Mouse (Mus musculus) heart, adult 11 months (tissue): ENCODE data around the gene Prrc2a.

Experiments
- DNase-seq: peaks from one replicate; pipeline ENCODE4 v3.0.0; 2022

Prrc2a gene

DNA sequence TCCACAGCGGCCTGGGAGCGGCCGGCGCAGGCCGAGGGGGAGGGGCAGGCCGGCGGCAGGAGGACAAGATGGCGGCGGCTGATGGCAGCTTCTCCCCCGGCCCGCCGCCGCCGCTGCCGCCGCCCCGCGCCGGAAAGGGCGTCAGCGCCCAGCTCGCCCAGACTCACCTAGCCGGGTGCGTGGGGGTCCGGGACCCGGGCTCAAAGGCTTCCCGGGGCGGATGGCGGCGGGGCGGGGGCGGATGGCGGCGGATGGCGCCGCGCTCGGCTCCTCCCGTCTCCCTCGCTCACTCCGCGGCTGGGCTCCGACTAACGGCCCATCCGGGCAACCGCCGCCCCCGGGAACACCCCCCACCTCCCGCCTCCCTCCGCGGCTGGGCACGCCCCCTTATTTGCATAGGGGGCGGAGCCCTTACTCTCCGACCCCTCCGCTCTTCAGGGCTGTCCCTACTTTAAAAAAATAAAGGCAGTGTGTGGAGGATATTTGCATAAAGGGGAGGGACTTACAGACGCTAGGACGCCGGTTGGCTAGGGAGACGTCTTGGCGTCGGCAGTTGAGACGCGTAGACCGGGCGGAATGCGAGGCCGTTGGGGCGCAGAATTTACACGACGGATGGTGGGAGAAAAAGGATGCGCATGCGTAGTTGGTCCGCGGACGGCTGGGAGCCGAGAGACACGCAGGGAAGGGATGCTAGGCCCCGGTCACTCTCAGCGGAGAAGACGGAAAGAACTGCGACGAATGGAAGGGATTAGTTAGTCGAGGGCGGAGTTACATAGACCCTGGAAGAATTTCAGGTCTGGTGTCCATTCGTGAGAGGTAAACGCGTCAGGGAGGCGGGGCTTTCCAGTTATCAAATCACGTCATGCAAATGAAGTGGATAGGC lies at the start of gene Prrc2a:
Prrc2a (minus strand) TSS at position 330 of the 883 bp plus-strand sequence.
- DNase-seq: peak; percentile 100

DNA sequence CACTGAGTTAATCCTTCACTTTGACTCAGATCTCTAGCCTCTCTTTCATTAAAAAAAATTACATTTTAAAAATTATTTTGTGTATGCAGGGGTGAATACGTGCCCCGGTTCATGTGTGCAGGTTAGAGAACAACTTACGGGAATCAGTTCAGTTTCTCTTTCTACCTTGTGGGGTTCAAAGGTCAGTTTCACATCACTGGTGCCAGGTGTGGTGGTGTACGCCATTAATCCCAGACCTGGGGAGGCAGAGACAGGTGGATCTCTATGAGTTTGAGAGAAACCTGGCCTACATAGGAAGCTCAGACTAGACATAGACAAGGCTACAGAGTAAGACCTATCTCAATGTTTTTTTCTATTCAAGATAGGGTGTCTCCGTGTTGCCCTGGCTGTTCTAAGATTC lies 48.4 kb upstream of the Prrc2a start:
- no peak for DNase-seq

DNA sequence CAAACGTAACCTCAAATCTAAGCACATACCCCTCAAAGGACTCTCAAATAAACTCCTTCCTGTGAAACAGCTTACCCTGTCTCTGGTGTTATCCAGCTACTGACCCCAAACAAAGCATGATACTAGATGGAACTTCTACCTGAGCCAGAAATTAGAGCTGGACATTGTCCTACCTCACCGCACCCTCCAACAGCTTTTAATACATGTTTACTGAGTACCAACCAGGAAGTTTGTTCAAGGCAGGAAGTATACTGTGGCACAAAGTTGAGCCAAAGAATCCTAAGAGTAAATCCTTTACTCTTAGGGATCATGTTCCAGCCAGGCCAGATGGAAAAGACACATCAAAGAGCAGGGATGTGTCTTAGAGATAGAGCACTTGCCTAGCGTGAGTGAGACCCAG lies 45.9 kb upstream of the Prrc2a start:
- DNase-seq: no peak

DNA sequence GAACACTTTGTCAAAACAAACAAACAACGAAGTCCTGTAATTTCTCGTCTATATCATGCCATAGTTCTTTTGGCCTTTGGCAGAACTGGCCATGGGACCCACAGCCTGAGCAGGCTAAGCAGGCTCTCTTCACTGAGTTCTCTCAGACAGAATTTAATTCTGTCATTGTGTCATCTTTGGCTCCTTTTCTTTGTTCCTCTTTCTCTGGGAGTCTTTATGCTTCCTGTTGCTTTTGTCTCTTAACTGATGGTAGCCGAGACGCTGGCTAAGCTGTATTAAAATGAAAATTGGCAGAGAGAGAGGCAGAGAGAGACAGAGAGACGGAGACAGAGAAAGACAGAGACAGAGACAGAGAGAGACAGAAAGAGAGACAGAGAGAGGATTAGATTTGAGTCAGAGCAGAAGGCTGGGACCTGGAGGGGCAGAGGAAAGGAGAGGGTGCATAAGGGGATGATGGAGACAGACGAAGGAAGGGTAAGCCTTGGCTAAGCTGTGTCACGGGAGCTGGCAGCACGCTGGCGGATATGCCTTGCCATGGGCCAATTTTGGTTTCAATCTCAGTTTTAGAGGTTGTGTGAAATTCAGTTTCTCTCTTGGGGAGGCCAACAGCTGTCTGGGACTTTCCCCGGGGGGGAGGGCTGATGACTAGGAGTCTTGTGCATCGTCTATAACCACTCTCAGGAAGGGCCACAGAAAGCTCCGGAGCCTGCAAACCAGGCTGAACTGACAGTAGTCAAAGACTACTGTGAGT lies 45.3 kb upstream of the Prrc2a start:
- peak; percentile 96 for DNase-seq

DNA sequence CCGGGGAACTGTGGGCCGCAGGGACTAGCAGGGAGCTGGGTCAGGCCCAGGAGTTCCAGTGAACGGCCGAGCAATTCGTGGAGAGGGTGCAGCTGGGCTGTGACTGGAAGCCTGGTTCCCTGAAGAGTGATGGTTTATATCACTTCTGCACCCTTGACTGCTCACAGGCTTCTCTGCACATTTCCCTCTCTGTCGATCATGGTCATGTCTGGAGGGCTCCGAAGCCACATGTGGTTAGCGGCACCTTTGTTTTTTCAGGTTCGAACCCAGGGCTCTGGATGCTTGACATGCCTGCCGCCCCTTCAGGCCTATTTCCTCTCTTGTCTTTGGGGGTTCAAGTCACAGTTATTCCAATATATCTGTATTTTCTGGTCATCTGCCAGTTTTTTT lies 40.7 kb upstream of the Prrc2a start:
- DNase-seq: no peak

DNA sequence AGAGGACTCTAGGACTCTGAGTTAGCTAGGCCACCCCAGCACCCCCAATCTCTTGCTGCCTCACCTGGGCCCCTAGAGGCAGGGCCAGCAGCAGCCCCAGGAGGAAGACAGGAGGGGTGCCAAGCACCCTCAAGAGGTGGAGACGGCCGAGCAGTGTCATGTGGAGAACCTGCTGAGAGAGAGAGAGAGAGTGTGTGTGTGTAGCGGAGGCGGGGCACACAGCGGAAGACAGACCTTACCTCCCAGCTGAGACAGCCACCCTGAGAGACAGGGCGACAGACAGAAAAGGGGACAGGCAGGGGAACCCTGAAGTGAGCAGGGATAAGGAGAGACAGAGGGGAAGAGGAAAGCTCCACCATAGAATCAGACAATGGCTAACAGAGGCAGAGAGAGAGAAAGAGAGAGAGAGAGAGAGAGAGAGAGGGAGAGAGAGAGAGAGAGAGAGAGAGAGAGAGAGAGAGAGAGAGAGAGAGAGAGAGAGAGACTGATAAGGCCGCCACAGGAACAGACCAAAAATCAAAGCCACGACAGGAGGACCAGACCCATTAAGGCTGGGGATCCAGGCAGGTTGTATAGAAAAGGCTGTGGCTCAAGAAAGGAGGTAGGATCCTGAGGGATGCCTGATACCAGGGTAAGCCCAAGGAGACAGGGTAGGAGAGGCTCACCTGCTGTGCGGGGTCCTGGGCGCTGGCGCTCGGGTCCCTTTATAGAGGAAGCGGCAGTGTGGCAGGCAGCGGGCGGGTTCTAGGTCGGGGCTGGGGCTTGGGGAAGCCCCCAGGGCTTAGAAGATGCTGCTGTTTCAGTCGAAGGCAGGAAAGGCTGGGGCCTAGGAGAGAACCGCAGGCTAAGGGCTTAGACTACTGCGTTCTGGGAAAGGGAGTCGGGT lies 40.0 kb upstream of the Prrc2a start, which contains the start of gene Lta:
Lta (minus strand) TSS at position 858 of the 886 bp plus-strand sequence.
- DNase-seq: no peak

DNA sequence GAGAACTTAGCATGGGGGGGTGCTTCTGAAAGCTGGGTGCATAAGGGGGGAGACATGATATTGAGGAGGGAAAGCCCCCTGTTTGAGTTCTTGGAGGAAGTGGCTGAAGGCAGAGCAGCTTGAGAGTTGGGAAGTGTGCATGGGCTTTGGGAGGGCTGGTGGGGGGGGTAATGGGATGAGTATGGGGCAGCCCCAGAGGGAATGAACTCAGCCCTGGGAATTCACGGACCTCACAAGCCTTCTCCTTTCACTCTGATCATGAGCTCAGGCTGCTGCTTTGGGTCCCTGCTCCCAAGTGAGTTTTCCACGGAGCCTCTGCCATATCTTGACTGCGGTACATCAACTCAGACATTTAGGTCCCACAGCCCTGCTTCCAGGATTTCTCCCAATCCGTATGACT lies 37.7 kb upstream of the Prrc2a start:
- DNase-seq: peak; percentile 91

DNA sequence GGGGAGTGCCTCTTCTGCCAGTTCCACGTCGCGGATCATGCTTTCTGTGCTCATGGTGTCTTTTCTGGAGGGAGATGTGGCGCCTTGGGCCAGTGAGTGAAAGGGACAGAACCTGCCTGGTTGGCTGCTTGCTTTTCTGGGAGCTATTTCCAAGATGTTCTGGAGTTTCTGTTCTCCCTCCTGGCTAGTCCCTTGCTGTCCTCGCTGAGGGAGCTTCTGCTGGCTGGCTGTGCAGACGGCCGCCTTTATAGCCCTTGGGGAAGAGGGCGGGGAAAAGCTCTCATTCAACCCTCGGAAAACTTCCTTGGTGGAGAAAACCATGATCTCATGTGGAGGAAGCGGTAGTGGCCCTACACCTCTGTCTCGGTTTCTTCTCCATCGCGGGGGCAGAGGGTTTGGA lies 37.1 kb upstream of the Prrc2a start, which contains the start of gene Tnf:
Tnf (minus strand) TSS at position 221 of the 400 bp plus-strand sequence.
- DNase-seq: peak; percentile 99

DNA sequence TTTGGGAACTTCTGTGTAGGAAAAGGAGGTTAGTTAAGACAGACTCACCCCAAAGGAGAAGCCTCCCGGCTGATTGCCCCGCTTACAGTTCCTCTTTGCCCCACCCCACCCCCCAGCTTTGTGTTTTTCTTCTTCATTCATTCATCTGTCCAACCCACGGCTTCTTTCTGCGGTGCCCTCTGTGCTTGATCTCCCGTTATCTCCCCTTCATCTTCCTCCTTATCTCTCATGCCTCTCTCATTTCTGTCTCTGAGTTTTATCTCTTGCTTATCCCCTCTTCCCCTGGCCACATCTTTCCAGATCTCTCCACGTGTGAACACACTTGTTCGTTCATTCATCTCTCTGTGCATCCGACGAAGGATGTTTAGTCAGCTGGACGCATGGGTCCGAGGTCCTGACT lies 36.4 kb upstream of the Prrc2a start:
- DNase-seq: peak; percentile 91

DNA sequence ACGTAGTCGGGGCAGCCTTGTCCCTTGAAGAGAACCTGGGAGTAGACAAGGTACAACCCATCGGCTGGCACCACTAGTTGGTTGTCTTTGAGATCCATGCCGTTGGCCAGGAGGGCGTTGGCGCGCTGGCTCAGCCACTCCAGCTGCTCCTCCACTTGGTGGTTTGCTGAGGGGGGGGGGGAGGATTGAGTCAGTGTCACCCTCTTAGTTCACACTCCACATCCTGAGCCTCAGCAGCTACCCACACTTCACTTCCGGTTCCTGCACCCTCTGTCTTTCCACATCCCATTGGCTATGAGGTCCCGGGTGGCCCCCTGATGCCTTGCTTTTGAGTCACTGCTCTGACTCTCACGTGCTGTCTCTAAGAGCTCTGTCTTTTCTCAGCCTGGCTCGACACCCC lies 35.7 kb upstream of the Prrc2a start:
- peak; percentile 97 for DNase-seq

DNA sequence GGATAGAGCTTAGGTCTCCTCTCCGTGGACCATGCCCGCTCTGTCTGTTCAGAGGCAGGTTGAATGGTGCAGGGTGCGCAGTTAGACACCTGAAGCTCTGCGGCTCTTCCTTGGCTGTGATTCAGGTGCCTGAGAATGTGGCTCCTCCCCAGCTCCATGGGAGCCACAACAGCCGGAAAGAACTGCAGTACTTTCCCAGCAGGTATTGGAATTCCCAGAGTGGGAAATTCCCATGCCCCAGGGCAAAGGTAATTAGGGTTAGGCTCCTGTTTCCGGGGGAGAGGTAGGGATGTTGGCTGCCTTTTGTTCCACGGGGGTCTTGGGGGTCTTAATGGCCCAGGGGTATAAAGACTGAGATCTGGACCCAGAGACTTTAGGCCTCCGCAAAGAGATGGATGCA lies 34.2 kb upstream of the Prrc2a start:
- DNase-seq: peak; percentile 88

DNA sequence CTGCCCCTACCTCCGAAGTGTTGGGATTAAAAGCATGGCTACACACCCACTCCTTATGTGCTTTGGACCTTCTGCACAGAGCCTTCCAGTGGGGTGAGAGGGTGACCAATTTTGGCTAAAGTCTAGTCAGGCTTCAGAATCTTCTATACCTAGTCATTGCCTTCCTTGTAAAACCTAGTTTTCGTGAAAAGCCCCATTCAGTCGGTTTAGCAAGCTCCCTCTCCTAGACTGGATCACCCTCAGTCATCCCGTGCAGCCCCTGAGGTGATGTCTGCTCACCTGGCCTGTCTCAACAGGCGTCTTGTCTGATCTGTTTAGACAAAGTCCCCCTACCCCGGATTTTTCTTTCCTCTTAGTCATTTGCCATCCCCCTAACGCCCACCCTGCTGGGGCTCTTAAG lies 33.3 kb upstream of the Prrc2a start:
- no peak for DNase-seq

DNA sequence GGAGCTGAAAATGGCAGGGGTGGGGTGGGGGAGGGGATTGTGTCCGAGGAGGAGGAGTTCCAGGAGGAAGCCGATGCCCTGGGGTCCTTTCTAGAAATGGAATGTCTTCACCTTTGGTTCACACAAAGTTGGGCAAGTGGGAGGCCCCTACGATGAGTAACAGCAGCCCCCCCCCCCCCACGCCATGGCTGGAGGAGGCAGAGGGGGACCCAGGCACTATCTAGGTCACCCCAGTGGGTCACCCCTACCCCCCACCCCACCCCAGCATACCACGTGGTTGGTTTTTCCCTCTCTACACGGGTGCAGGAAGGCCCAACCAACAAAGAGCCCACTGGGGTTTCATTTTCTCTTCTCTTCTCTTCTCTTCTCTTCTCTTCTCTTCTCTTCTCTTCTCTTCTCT lies 32.4 kb upstream of the Prrc2a start:
- DNase-seq: no peak

DNA sequence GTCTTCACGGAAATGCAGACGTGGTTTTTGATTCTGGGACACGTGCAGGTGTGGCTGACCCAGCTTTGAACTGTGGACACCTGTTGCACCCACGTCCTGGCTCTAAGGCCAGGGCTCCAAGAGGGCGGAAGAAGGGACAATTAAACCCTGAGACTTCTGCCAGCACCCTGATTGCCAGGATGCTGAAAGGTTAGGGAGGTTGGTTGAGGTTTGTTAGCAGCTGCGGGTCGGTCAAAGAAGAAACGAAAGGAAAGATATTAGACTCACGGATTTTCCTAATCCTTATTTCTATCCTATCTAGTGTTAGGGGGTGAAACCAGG lies 31.6 kb upstream of the Prrc2a start:
- peak; percentile 88 for DNase-seq

DNA sequence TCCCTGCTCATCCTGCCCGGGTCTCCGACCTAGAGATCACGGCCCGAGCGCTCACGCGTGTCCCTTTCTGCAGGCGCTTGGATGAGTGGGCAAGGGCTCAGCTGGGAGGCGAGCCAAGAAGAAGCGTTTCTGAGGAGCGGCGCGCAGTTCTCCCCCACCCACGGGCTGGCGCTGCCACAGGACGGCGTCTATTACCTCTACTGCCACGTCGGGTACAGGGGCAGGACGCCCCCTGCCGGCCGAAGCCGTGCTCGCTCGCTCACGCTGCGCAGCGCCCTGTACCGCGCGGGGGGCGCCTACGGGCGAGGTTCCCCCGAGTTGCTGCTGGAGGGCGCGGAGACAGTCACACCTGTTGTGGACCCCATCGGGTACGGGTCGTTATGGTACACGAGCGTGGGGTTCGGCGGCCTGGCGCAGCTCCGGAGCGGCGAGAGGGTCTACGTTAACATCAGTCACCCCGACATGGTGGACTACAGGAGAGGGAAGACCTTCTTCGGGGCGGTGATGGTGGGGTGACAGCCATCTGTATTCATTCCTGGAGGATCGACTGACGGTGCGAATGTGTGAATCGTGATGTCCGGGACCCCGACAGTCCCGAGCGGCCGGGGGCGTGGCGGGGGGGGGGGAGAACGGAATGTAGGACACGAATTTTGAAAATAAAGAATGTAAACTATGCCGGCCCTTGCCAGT lies 31.1 kb upstream of the Prrc2a start:
- peak; percentile 98 for DNase-seq

DNA sequence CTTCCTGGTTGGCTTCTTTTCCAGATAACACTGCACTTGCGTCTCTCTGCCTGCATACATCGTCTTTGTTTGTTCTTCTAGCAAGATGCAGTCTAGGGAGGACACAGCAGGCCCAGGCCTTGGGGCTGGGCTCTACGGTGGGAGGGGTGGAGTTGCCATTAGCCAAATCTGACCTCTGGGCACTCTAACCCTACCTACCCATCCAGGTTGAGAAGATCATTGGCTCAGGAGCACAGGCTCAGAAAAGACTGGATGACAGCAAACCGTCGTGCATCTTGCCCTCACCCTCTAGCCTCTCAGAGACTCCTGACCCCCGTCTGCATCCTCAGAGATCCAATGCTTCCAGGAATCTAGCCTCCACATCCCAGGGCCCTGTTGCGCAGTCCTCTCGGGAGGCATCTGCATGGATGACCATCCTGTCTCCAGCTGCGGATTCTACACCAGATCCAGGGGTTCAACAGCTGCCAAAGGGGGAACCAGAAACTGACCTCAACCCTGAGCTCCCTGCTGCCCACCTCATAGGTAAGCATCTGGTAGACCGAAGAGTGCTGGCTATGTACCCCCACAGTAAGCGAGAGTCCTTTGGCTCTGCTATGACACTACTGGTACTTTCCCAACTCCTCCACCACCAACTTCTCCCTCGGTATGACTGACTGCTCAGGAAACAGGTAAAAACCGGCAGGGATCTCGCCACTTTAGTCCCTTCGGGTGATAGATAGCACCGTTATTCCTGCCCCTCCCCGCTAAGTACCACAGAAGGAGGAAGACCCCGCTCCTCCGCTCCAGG lies 30.3 kb upstream of the Prrc2a start:
- DNase-seq: no peak

DNA sequence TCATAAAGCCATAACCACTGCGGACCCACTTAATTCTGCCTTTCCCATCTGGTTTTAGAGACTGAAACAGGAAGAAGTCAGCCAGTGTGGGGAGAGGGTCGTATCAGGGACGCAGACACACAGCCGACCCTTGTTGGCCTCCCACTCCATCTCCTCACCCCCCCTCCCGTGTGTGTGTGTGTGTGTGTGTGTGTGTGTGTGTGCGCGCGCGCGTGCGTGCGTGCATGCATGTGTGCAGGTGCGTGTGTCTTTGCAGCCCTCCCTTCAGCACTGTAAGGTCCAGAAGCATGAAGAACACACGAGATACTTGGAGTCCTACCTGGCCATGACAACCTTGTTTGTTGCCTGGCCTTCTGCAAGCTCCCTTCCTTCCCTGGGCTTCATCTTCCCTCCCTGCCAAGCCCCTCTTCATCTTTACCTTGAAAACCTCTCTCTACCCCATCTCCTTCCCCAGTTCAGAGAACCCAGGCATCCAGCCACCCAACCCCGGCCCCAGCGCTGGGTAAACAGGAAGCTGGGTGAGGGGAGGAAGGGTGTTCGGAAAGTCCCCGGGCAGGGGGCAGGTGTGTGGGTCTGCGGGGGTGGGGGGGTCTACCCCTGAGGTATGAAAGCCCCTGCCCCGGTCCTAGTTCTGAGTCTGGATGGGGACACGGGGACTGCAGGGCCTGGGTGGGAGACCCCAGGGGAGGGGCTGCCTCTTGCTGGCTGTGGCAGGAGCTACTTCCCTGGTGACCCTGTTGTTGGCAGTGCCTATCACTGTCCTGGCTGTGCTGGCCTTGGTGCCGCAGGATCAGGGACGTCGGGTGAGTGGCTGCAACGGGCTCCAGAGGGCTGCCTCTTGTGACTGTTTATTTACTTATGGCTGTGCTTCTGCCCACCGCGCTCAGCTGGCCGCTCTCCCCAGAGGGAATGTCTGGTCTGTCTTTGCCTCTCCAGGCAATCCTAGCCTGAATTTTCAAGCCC lies 29.5 kb upstream of the Prrc2a start, which contains the start of gene Ltb:
Ltb (plus strand) TSS at position 559 of the 963 bp plus-strand sequence.
- peak; percentile 95 for DNase-seq

DNA sequence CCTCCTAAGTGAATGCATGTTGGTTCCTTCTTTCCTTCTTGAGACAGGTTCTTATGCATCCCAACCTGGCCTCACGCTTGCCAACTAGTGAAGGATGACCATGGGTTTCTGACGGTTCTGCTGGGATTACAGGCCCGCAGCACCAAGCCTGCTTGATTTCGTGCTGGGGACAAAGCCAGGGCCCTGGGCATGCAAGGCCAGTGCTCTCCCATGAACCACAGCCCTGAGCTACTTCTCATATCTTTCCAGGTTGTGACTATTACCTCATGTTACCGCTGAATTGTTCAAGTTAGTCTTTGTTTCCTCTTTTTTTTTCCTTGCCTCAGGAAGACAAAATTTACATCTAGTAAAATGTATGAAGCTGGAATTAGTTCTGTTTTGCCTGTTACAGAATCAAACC lies 28.2 kb upstream of the Prrc2a start:
- no peak for DNase-seq

DNA sequence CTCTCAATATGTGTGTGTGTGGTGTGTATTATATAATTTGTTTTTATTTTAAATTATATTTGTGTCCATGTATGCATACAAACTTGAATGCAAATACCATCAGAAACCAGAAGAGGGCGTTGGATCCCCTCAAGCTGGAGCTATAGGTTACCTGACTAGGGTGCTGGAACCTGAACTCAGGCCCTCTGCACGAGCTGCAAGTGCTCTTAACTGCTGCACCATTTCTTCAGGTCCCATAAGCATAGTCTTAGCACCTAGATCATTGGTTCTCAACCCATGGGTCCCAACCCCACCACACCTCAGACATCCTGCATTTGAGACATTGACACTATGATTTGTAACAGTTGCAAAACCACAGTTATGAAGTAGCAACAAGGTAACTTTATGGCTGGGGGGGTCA lies 27.0 kb upstream of the Prrc2a start:
- no peak for DNase-seq

DNA sequence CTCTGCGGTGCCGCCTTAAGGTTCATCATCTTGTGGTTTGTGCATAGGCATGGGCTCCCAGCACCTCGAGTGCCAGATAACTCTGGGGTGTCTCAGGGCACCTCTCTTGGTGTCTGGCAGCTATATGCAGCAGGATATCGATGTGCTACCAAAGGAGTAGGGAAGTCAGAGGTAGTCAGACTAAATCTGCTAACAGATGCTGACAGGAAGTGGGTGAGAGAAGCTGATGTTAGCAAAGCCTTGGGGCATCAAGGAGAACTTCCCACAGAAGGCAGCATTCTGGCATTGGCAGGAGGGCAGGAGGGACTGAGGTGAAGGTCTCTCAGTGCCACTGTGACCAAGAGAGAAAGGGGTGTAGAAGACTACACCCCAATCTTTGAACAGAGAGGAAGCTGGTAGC lies 25.4 kb upstream of the Prrc2a start:
- DNase-seq: no peak
